Mouse (Mus musculus) kidney, embryonic 14.5 days (tissue): ENCODE results near the gene Slbp. TPM values are rescaled to one million over a fixed set of nuclear protein-coding genes. Genes with fewer than 3 reads are reported as not detected.

ENCODE experiments used
- ATAC-seq: fragments of 200-750 bp; cut with Nextera tagmentation; 2 replicates; pipeline ENCODE4 v1.8.0; 2017; ENCODE audit warnings: moderate number of reproducible peaks, mild to moderate bottlenecking, moderate TSS enrichment, moderate library complexity; ENCODE audit not compliant: low FRiP score, low TSS enrichment
- H3K27ac ChIP-seq: fragments of 300-500 bp; sonication (generic); 2 replicates; pipeline ENCODE4 v1.5.1; 2014; ENCODE audit warnings: low read depth, mild to moderate bottlenecking, low read length, moderate library complexity, mixed read lengths
- H3K27me3 ChIP-seq: fragments of 300-500 bp; sonication (generic); 2 replicates; pipeline ENCODE4 v1.6.1; 2014; ENCODE audit warnings: mild to moderate bottlenecking, low read length; ENCODE audit not compliant: control insufficient read depth, insufficient read depth
- H3K36me3 ChIP-seq: fragments of 300-500 bp; sonication (generic); 2 replicates; pipeline ENCODE4 v1.6.1; 2014; ENCODE audit warnings: low read length, mixed read lengths; ENCODE audit not compliant: control insufficient read depth, insufficient read depth
- H3K4me1 ChIP-seq: fragments of 300-500 bp; sonication (generic); 2 replicates; pipeline ENCODE4 v1.6.1; 2014; ENCODE audit warnings: low read length, mixed read lengths; ENCODE audit not compliant: control insufficient read depth, insufficient read depth
- H3K4me2 ChIP-seq: fragments of 300-500 bp; sonication (generic); replicated peaks from 2 replicates; pipeline ENCODE4 v1.6.1; 2014; ENCODE audit warnings: low read depth, mild to moderate bottlenecking, low read length
- H3K4me3 ChIP-seq: fragments of 300-500 bp; sonication (generic); 2 replicates; pipeline ENCODE4 v1.5.1; 2014; ENCODE audit warnings: mild to moderate bottlenecking, low read length
- H3K9ac ChIP-seq: fragments of 300-500 bp; sonication (generic); 2 replicates; pipeline ENCODE4 v1.6.1; 2014; ENCODE audit warnings: low read depth, mild to moderate bottlenecking, low read length, moderate library complexity
- H3K9me3 ChIP-seq: fragments of 300-500 bp; sonication (generic); 2 replicates; pipeline ENCODE4 v1.6.1; 2016; ENCODE audit warnings: low read length; ENCODE audit not compliant: control insufficient read depth
- WGBS: fragments of 180-500 bp; shearing (Covaris S2); extraction: QIAGEN DNeasy Blood & Tissue Kit; methylation state at CpG from one replicate; pipeline ENCODE4 v1.1.7; 2014; 5-methylcytosine and 5-hydroxymethylcytosine counted together
- polyA plus RNA-seq: library from polyadenylated mRNA; unstranded; fragments of >200 nt; fragmentation: Nextera tagmentation; extraction: Ambion mirVana; gene quantifications from 2 replicates; pipeline ENCODE4 v1.2.1, GENCODE M21; 2014

Gene Slbp
- polyA plus RNA-seq, 1 experiment from 2014 or later, result 261 TPM

DNA sequence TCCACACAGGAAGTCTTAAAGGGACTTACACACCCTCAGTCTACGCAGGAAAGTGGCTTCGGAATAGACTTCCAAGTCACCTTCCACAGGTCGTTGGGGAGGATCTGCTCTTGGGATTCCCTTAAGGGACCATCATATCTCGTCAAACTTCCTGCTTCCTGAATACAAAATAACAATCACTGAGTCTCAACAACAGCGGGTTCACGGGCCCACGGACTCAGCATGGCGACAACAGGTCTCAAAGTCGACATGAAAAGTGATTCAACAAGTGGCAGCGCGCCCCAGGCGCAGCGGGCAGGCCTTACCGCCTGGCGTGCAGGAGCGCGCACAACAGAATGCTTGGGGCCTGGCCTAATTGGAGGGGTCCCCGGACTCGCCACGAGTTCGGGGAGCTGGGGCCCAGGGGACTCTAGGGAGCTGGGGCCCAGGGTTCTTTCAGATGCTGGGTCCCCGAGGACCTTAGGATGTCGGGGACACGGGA lies 23.5 kb downstream of the Slbp start:
- Histone ChIP-seq H3K4me2 (peak overlapping the region; percentile 72), H3K4me1 (peaks cover 7% of the 10 kb centered on the region), H3K27me3 (no peaks in the 10 kb centered on the region), H3K9ac (peak overlapping the region; percentile 78), H3K27ac (peak overlapping the region; percentile 88), H3K9me3 (no peaks in the 10 kb centered on the region), H3K36me3 (no peaks in the 10 kb centered on the region), H3K4me3 (peak overlapping the region; percentile 95)
- under 1% methylated on average over 24 of the region's 24 CpGs for WGBS
- no peak; the same call in 1 of the 2 replicates for ATAC-seq

DNA sequence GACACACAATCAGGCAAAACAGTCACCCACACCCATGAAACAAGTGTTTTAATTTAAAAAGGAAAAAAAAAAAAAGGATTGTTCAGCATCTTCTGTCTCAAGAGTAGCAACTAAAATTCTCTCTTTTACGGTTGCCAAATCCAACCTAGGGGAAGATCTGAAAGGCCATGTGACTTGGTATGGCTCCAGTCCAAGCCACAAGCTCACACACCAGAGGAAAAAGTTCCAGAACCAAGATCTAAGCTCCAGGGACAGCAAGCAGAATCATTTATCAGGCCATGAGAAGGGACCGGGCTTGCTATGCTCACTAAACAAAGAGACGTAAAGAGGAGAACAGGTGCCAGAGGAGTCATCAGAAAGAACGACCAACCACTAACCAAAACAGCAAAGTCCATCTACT lies 24.4 kb downstream of the Slbp start:
- no peaks in the 10 kb centered on the region for H3K9me3 ChIP-seq
- H3K4me2 ChIP-seq, result peak overlapping the region; percentile 72
- 32% methylated on average over 4 of the region's 4 CpGs for WGBS
- no peak overlapping the region for H3K27ac ChIP-seq
- peaks cover 7% of the 10 kb centered on the region for H3K4me1 ChIP-seq
- H3K36me3 ChIP-seq, result no peaks in the 10 kb centered on the region
- H3K27me3 ChIP-seq, result no peaks in the 10 kb centered on the region
- ATAC-seq, result no peak
- H3K4me3 ChIP-seq, result peak overlapping the region; percentile 95
- peak overlapping the region; percentile 78; the same call in 1 of the 2 replicates for H3K9ac ChIP-seq

DNA sequence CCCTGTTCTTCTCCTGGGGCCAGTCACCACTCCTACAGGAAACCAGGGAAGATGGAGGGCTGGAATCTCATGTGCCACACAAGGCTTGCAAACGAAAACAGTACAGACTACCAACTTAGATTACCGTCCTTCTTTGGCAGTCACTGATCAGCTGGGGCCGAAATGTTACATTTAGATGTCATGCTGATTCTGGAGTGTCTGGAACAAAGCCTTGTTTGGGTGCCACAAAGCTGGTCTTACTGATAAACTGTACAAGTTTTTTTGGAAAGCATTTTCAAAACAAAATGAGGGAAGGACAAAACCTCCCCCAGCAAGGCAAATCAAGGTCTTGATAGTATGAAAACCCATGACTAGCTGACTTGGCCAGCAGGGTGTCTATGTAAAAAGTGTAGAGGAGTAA lies 28.6 kb downstream of the Slbp start:
- no peak for ATAC-seq
- no peak overlapping the region for H3K4me3 ChIP-seq

DNA sequence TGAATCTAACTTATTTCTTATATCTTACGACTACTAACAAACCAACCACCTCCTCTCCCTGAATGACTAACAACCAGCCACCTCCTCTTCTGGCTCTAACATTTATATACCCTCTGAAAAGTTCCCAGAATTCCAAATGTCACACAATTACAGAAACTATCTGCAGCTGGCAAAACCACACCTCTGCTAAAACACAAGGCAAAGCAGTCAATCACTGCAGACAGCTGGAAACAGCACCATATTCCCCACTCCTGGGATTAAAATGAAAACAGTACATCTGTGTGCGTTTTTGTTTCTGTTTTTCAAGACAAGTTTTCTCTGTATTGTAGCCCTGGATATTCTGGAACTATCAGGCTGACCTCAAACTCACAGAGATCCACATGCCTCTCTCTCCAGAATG lies 29.7 kb downstream of the Slbp start:
- WGBS, result 84% methylated on average over 2 of the region's 2 CpGs
- H3K4me1 ChIP-seq, result peaks cover under 1% of the 10 kb centered on the region
- no peak for ATAC-seq
- H3K27ac ChIP-seq, result no peak overlapping the region
- no peak overlapping the region for H3K4me2 ChIP-seq
- no peak overlapping the region for H3K4me3 ChIP-seq
- H3K9ac ChIP-seq, result no peak overlapping the region
- no peaks in the 10 kb centered on the region for H3K27me3 ChIP-seq
- H3K9me3 ChIP-seq, result no peaks in the 10 kb centered on the region
- peaks cover 7% of the 10 kb centered on the region; the same call in 1 of the 2 replicates for H3K36me3 ChIP-seq

More for the DNA sequence above, 28.6 kb downstream of the Slbp start:
- Histone ChIP-seq H3K27me3 (no peaks in the 10 kb centered on the region), H3K4me1 (peaks cover 7% of the 10 kb centered on the region), H3K9ac (no peak overlapping the region), H3K27ac (no peak overlapping the region), H3K9me3 (no peaks in the 10 kb centered on the region), H3K36me3 (peaks cover 7% of the 10 kb centered on the region; the same call in 1 of the 2 replicates), H3K4me2 (no peak overlapping the region)
- 86% methylated on average over 3 of the region's 3 CpGs for WGBS

DNA sequence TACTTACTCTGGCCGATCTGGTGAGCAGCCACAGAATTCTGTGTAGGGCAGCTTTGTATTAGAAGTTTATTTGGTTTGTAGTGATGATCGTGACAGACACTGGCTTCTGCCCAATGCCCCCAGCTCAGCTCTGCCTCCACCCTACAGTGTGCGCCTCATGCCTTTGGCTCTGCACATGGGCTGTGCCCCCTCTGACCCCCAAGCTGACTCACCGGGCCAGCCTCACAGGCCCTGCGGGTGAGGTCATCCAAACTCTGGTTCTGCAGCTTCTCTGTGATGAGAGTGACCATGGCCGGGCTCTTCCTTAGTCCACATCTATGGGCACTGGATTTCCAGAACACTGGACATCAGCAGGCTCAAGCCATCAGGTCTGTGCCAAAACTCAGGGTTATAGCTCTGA lies 38.0 kb downstream of the Slbp start:
- Histone ChIP-seq H3K27ac (no peak overlapping the region), H3K36me3 (peaks cover 31% of the 10 kb centered on the region), H3K9me3 (no peaks in the 10 kb centered on the region), H3K9ac (no peak overlapping the region), H3K4me3 (no peak overlapping the region), H3K27me3 (no peaks in the 10 kb centered on the region), H3K4me1 (no peaks in the 10 kb centered on the region), H3K4me2 (no peak overlapping the region)
- ATAC-seq, result no peak
- 89% methylated on average over 6 of the region's 6 CpGs for WGBS

DNA sequence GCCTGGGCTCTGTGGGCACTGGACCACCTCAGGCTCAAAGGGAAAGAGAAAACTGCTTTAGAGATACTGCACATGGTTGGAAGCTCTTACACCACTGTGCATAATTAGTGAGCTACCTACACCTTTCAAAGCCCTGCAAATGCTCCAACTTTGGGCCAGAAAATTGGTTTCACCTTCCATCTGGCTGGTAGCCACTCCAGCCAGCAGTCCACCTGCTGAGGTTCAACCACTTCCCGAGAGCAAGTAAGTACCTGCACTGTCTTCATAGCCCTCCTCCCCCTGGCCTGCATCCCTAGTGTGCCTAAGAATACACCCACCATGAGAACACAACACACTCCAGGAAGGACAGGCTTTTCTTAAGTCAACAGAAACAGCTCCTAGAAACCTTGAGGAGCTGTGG lies 40.6 kb downstream of the Slbp start:
- no peak overlapping the region for H3K27ac ChIP-seq
- 93% methylated on average over 1 of the region's 1 CpGs for WGBS
- H3K36me3 ChIP-seq, result peaks cover 51% of the 10 kb centered on the region

DNA sequence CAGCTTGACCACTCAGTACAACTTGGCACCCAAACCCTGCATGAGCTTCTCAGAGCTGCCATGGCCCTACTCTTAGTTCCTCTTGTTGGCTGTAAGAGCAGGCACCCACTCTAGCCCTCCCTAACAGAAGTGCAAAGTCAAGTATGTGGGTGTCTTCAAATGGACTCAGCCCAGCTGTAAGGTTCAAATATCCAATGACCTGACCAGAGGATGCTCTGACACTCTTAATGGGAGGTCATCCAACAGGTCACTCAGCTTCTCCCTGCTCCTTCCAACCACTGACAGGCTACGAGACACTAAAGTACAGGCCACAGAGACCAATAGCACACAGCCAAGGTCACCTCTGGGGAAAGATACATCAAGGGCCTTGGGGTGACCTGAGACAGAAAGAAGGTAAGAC lies 43.1 kb downstream of the Slbp start:
- Histone ChIP-seq H3K36me3 (peaks cover 62% of the 10 kb centered on the region), H3K27ac (no peak overlapping the region), H3K4me1 (no peaks in the 10 kb centered on the region), H3K4me3 (no peak overlapping the region), H3K27me3 (no peaks in the 10 kb centered on the region), H3K4me2 (no peak overlapping the region), H3K9me3 (no peaks in the 10 kb centered on the region), H3K9ac (no peak overlapping the region)
- no peak for ATAC-seq
- 62% methylated on average over 1 of the region's 1 CpGs for WGBS

More for the DNA sequence above, 40.6 kb downstream of the Slbp start:
- Histone ChIP-seq H3K9ac (no peak overlapping the region), H3K9me3 (no peaks in the 10 kb centered on the region), H3K4me3 (no peak overlapping the region), H3K27me3 (no peaks in the 10 kb centered on the region), H3K4me2 (no peak overlapping the region), H3K4me1 (no peaks in the 10 kb centered on the region)
- ATAC-seq, result no peak

DNA sequence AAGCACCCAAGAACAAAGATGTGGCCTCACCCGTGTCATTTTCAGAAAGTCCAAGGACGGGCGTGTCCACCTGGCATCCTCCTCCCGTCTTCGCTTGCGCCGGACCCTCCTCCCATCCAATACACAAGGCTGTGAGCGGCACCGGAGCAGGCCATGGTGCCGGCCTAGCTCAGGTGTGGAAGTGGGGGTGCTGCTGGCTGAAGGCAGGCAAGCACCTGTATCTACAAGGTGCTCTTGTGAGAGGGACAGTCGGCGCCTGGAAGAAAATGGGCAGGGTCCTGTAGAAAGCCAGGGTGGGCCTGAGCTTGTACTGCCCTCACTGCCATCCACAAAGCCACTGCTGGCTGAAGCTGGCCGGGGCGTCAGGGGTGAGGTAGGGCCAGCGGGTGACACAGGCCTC lies 44.9 kb downstream of the Slbp start:
- Histone ChIP-seq H3K4me3 (no peak overlapping the region), H3K4me2 (no peak overlapping the region), H3K4me1 (no peaks in the 10 kb centered on the region), H3K27ac (no peak overlapping the region), H3K36me3 (peaks cover 50% of the 10 kb centered on the region), H3K9me3 (no peaks in the 10 kb centered on the region), H3K27me3 (no peaks in the 10 kb centered on the region), H3K9ac (no peak overlapping the region; the same call in 1 of the 2 replicates)
- 97% methylated on average over 15 of the region's 15 CpGs for whole genome bisulfite sequencing
- ATAC-seq, result no peak

DNA sequence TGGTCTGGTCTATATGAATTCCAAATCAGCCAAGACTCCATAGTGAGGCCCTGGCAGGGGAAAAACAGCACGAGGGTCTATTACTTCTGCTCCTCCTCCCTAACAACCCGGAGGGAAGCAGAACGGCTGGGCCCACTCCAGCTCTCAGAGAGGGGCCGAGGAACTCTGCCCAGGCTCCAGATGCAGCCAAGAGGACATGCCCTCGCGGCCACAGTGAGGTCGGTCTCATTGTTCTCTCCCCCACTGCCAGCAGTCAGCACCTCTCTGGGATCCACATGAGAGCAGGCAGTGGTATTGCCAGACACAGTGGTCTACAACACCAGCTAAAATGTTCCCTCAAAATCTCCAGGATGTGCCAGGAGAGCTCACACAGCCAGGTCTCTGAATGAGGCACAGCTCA lies 45.7 kb downstream of the Slbp start:
- no peaks in the 10 kb centered on the region for H3K9me3 ChIP-seq
- H3K27ac ChIP-seq, result no peak overlapping the region
- no peaks in the 10 kb centered on the region for H3K4me1 ChIP-seq
- no peak overlapping the region for H3K4me2 ChIP-seq
- H3K4me3 ChIP-seq, result no peak overlapping the region
- H3K36me3 ChIP-seq, result peaks cover 47% of the 10 kb centered on the region
- no peaks in the 10 kb centered on the region for H3K27me3 ChIP-seq
- H3K9ac ChIP-seq, result no peak overlapping the region
- 75% methylated on average over 7 of the region's 7 CpGs for WGBS
- ATAC-seq, result no peak
